Mouse (Mus musculus) forebrain, embryonic 14.5 days (tissue): ENCODE results near the gene Zfp950. TPM values are rescaled to one million over a fixed set of nuclear protein-coding genes. Genes with fewer than 3 reads are reported as not detected.

Experiments
- ATAC-seq: fragments of 200-750 bp; cut with Nextera tagmentation; 2 replicates; pipeline ENCODE4 v1.8.0; 2017; ENCODE audit warnings: mild to moderate bottlenecking, moderate library complexity
- DNase-seq: peaks from one replicate; pipeline ENCODE4 v3.0.0-alpha.2; 2015; ENCODE audit warnings: low spot score
- H3K27ac ChIP-seq: fragments of 300-500 bp; sonication (generic); 2 replicates; pipeline ENCODE4 v1.5.1; 2014; ENCODE audit warnings: low read depth, mild to moderate bottlenecking, control low read depth, low read length, moderate library complexity
- H3K27me3 ChIP-seq: fragments of 300-500 bp; sonication (generic); replicated peaks from 2 replicates; pipeline ENCODE4 v1.6.1; 2014; ENCODE audit warnings: low read length, control low read depth, mixed read lengths; ENCODE audit not compliant: control insufficient read depth, insufficient read depth
- H3K36me3 ChIP-seq: fragments of 300-500 bp; sonication (generic); 2 replicates; pipeline ENCODE4 v1.6.1; 2014; ENCODE audit warnings: low read length, control low read depth; ENCODE audit not compliant: control insufficient read depth, insufficient read depth
- H3K4me1 ChIP-seq: fragments of 300-500 bp; sonication (generic); 2 replicates; pipeline ENCODE4 v1.6.1; 2014; ENCODE audit warnings: antibody characterized with exemption, low read length, control low read depth; ENCODE audit not compliant: control insufficient read depth, insufficient read depth
- H3K4me2 ChIP-seq: fragments of 300-500 bp; sonication (generic); 2 replicates; pipeline ENCODE4 v1.6.1; 2014; ENCODE audit warnings: mild to moderate bottlenecking, control low read depth, low read length
- H3K4me3 ChIP-seq: fragments of 300-500 bp; sonication (generic); 2 replicates; pipeline ENCODE4 v1.5.1; 2014; ENCODE audit warnings: low read depth, low read length, control low read depth
- H3K9ac ChIP-seq: fragments of 300-500 bp; sonication (generic); 2 replicates; pipeline ENCODE4 v1.6.1; 2014; ENCODE audit warnings: mild to moderate bottlenecking, low read length, control low read depth, moderate library complexity
- H3K9me3 ChIP-seq: fragments of 300-500 bp; sonication (generic); replicated peaks from 2 replicates; pipeline ENCODE4 v1.6.1; 2016; ENCODE audit warnings: low read length, control low read depth, mixed read lengths; ENCODE audit not compliant: control insufficient read depth
- WGBS: fragments of 180-500 bp; shearing (Covaris S2); extraction: QIAGEN DNeasy Blood & Tissue Kit; methylation state at CpG from one replicate; pipeline ENCODE4 v1.1.7; 2014; 5-methylcytosine and 5-hydroxymethylcytosine counted together
- polyA plus RNA-seq: library from polyadenylated mRNA; unstranded; fragments of >200 nt; fragmentation: Nextera tagmentation; extraction: Ambion mirVana; gene quantifications from 2 replicates; pipeline ENCODE4 v1.2.1, GENCODE M21; 2014

The Zfp950 gene
- polyA plus RNA-seq, 1 experiment from 2014 or later, result 39.2 TPM

- Histone ChIP-seq H3K4me1 (no peaks in the 10 kb centered on the region), H3K36me3 (peaks cover 5% of the 10 kb centered on the region; the same call in 1 of the 2 replicates), H3K27ac (no peak overlapping the region), H3K9ac (no peak overlapping the region), H3K9me3 (no peaks in the 10 kb centered on the region), H3K27me3 (no peaks in the 10 kb centered on the region), H3K4me3 (no peak overlapping the region), H3K4me2 (no peak overlapping the region)
- no peak for ATAC-seq
- DNase-seq, result no peak
- whole genome bisulfite sequencing, result 92% methylated on average over 5 of the region's 5 CpGs
Measured at GRCm38 (mm10) chr19:61080251-61080749, 60.3 kb downstream of the Zfp950 start.

- ATAC-seq, result no peak
- WGBS, result 94% methylated on average over 3 of the region's 3 CpGs
Measured at GRCm38 (mm10) chr19:61078622-61079021, 62.0 kb downstream of the Zfp950 start.

GRCm38 (mm10) chr19:61065011-61065410 is 75.6 kb downstream of the Zfp950 start:
- WGBS, result 83% methylated on average over 1 of the region's 1 CpGs
- no peak for ATAC-seq

More at GRCm38 (mm10) chr19:61078622-61079021, 62.0 kb downstream of the Zfp950 start:
- DNase-seq, result no peak
- H3K27me3 ChIP-seq, result no peaks in the 10 kb centered on the region
- H3K9me3 ChIP-seq, result no peaks in the 10 kb centered on the region
- no peak overlapping the region for H3K27ac ChIP-seq
- H3K9ac ChIP-seq, result no peak overlapping the region
- no peak overlapping the region for H3K4me3 ChIP-seq
- H3K4me2 ChIP-seq, result no peak overlapping the region
- no peaks in the 10 kb centered on the region for H3K4me1 ChIP-seq
- peaks cover 5% of the 10 kb centered on the region; the same call in 1 of the 2 replicates for H3K36me3 ChIP-seq

GRCm38 (mm10) chr19:61064386-61064785 is 76.3 kb downstream of the Zfp950 start:
- ATAC-seq (no peak), DNase-seq (no peak)
- 84% methylated on average over 3 of the region's 3 CpGs for WGBS
- no peaks in the 10 kb centered on the region for H3K27me3 ChIP-seq
- no peak overlapping the region for H3K4me3 ChIP-seq
- H3K9me3 ChIP-seq, result no peaks in the 10 kb centered on the region
- H3K36me3 ChIP-seq, result no peaks in the 10 kb centered on the region
- H3K4me2 ChIP-seq, result no peak overlapping the region
- H3K9ac ChIP-seq, result no peak overlapping the region
- no peak overlapping the region for H3K27ac ChIP-seq
- no peaks in the 10 kb centered on the region for H3K4me1 ChIP-seq

More at GRCm38 (mm10) chr19:61065011-61065410, 75.6 kb downstream of the Zfp950 start:
- Histone ChIP-seq H3K36me3 (no peaks in the 10 kb centered on the region), H3K4me1 (no peaks in the 10 kb centered on the region), H3K9me3 (no peaks in the 10 kb centered on the region), H3K9ac (no peak overlapping the region), H3K4me2 (no peak overlapping the region), H3K27me3 (no peaks in the 10 kb centered on the region), H3K27ac (no peak overlapping the region), H3K4me3 (no peak overlapping the region)
- no peak for DNase-seq

- Histone ChIP-seq H3K36me3 (no peaks in the 10 kb centered on the region), H3K4me1 (no peaks in the 10 kb centered on the region), H3K9me3 (0 out of 2 replicates have a peak, but pooled peaks cover 2% of the 10 kb centered on the region), H3K4me2 (no peak overlapping the region), H3K27ac (no peak overlapping the region), H3K9ac (no peak overlapping the region), H3K4me3 (no peak overlapping the region), H3K27me3 (no peaks in the 10 kb centered on the region)
- 58% methylated on average over 3 of the region's 3 CpGs for WGBS
- ATAC-seq, result no peak
- DNase-seq, result no peak
Measured at GRCm38 (mm10) chr19:61057581-61057980, 83.1 kb downstream of the Zfp950 start.

GRCm38 (mm10) chr19:61056783-61057410 is 83.7 kb downstream of the Zfp950 start:
- 76% methylated on average over 5 of the region's 5 CpGs for WGBS
- H3K27ac ChIP-seq, result no peak overlapping the region
- no peaks in the 10 kb centered on the region for H3K4me1 ChIP-seq
- no peak overlapping the region for H3K4me2 ChIP-seq
- no peak for DNase-seq
- ATAC-seq, result no peak
- H3K27me3 ChIP-seq, result no peaks in the 10 kb centered on the region
- H3K4me3 ChIP-seq, result no peak overlapping the region
- no peak overlapping the region for H3K9ac ChIP-seq
- H3K9me3 ChIP-seq, result 0 out of 2 replicates have a peak, but pooled peaks cover 2% of the 10 kb centered on the region
- H3K36me3 ChIP-seq, result no peaks in the 10 kb centered on the region

- DNase-seq (no peak), ATAC-seq (no peak)
- Histone ChIP-seq H3K27me3 (no peaks in the 10 kb centered on the region), H3K27ac (no peak overlapping the region), H3K4me3 (no peak overlapping the region), H3K9ac (no peak overlapping the region), H3K36me3 (no peaks in the 10 kb centered on the region), H3K4me2 (no peak overlapping the region), H3K4me1 (no peaks in the 10 kb centered on the region), H3K9me3 (0 out of 2 replicates have a peak, but pooled peaks cover 2% of the 10 kb centered on the region)
Measured at GRCm38 (mm10) chr19:61052786-61053185, 87.9 kb downstream of the Zfp950 start.

GRCm38 (mm10) chr19:61052008-61052407 is 88.6 kb downstream of the Zfp950 start:
- 0 out of 2 replicates have a peak, but pooled peaks cover 2% of the 10 kb centered on the region for H3K9me3 ChIP-seq
- no peaks in the 10 kb centered on the region for H3K27me3 ChIP-seq
- no peak overlapping the region for H3K9ac ChIP-seq
- H3K27ac ChIP-seq, result no peak overlapping the region
- no peaks in the 10 kb centered on the region for H3K4me1 ChIP-seq
- no peak for DNase-seq
- no peak overlapping the region for H3K4me3 ChIP-seq
- H3K4me2 ChIP-seq, result no peak overlapping the region
- ATAC-seq, result no peak
- H3K36me3 ChIP-seq, result no peaks in the 10 kb centered on the region

- DNase-seq (no peak), ATAC-seq (no peak)
- Histone ChIP-seq H3K27ac (no peak overlapping the region), H3K9ac (no peak overlapping the region), H3K27me3 (no peaks in the 10 kb centered on the region), H3K4me2 (no peak overlapping the region), H3K9me3 (0 out of 2 replicates have a peak, but pooled peaks cover 2% of the 10 kb centered on the region), H3K4me1 (no peaks in the 10 kb centered on the region), H3K4me3 (no peak overlapping the region), H3K36me3 (no peaks in the 10 kb centered on the region)
- 97% methylated on average over 1 of the region's 1 CpGs for WGBS
Measured at GRCm38 (mm10) chr19:61051151-61051550, 89.5 kb downstream of the Zfp950 start.
